Mouse (Mus musculus): ENCODE results near the gene Pdk1.

Pdk1 gene

GRCm38 (mm10) chr2:71937649-71938308 lies 64.8 kb downstream of the Pdk1 start:
- no peak for DNase-seq (ENCODE audit: low read depth, low spot score)

- peak; percentile 47 for DNase-seq (ENCODE audit: low read depth, low spot score)
Observed at GRCm38 (mm10) chr2:71938716-71939393, 65.8 kb downstream of the Pdk1 start.

- no peak for DNase-seq (ENCODE audit: low read depth, low spot score)
Observed at GRCm38 (mm10) chr2:71941005-71941720, 68.1 kb downstream of the Pdk1 start.

- DNase-seq (ENCODE audit: low read depth, low spot score) = no peak
Observed at GRCm38 (mm10) chr2:71941721-71942087, 68.7 kb downstream of the Pdk1 start.

GRCm38 (mm10) chr2:71951212-71951611 lies 78.2 kb downstream of the Pdk1 start:
- DNase-seq (ENCODE audit: low read depth, low spot score) = no peak

All from telencephalon, adult 2 months (tissue).